Mouse (Mus musculus): ENCODE data around the gene Zdhhc22.

Zdhhc22 gene

DNA sequence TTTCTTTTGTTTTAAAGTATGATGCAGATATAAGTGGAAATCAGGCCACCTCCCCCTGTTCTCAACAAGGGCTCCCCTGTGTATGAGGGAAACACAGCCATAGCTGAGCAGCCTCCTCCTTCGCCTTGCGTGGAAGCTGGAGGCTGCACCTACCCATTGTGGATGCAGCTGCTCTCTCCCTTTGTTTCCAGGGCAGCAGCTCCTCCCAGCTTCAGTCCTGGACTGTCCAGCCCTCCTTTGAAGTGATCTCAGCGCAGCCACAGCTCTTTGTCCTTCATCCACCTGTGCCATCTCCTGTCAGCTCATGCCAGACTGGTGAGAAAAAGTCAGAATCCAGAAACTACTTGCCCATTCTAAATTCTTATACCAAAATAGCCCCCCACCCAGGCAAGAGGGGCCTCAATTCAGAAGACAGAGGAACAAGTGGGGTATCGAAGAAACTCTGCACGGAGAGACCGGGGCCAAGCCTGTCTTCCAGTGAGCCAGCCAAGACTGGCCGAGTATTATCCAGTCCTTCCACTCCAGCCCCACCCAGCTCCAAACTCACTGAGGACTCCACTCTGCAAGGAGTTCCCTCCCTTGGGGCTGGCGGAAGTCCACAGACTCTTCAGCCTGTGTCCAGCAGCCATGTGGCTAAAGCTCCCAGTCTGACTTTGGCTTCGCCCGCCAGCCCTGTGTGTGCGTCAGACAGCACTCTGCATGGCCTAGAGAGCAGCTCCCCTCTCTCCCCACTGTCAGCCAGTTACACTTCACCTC is 28.5 kb downstream of the Zdhhc22 start:
- no peak for DNase-seq (ENCODE audit: low spot score)

DNA sequence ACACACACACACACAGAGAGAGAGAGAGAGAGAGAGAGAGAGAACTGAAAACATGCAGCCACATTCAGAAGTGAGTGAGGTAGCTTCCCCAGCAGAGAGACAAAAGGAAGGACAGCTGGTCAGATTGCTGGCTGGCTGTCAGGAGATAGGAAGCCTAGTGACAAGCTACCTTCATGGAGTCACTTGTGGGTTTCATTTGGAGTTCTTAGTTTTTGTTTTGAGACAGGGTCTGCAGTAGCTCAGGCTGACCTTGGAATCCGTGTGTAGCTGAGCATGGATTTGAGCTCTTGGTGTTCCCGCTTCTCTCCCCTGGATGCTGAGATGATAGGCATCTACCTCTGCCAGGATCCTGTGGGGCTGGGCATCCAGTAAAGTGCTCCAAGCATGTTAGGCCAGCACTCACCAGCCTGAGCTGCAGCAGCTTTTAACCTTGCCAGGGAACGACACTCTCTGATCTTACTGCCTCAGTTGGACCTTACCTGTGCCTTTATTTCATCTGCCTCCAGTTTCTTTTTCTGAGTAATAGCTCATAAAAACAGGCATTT is 29.4 kb downstream of the Zdhhc22 start:
- no peak for DNase-seq (ENCODE audit: low spot score)

DNA sequence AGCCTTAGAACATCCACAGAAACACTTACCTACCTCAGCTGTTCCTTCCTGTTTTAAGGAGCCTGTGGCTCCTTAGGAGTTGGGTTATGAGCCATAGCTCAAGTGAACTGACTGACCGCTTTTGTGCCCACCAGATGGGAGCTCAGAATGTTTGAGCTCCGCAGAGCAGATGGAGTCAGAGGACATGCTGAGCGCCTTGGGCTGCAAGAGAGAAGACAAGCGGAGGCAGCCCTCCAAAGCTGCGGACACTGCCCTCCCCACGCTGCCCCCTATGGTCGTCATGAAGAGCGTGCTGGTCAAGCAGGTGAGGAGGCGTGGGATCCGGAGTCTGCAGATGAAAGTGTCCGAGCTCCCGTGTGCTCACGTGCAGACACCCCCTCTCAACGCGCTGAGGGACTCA is 30.1 kb downstream of the Zdhhc22 start:
- DNase-seq (ENCODE audit: low spot score): no peak

DNA sequence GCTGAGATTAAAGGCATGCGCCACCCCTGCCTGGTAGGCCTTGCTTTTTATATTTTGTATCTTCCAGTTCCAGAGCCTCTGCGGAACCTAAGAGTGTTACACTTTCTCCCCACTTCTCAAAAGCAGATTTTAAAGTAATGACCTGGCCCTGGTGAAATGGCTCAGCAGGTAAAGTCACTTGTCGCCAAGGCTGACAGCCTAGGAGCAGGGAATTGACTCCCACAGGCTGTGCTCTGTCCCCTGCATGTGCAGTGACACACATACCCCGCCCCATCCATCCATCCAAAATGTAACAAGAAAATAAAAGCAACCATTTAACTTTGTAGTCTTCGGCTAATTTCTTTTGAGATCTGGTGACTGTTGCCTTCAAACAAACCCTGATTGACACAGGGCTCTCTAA is 30.6 kb downstream of the Zdhhc22 start:
- DNase-seq (ENCODE audit: low spot score): no peak

DNA sequence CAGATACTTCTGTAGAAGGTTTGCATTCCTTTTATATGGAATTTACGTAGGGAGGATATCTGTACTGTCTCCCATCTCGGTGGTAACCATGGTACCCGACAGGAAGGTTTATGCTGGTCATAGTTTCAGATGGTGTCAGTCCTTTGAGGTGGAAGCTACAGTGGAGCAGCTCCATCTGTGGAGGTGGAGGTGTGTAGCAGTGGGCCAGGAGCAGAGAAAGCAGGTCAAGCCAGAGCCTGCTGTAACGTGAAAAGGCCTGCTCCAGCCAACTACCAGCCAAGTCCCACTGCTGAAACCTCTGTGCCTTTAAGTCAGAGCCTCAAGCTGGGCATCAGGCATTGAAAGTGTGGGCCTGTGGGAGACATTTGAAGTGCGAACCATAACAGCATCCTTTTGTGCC is 31.7 kb downstream of the Zdhhc22 start:
- no peak for DNase-seq (ENCODE audit: low spot score)

DNA sequence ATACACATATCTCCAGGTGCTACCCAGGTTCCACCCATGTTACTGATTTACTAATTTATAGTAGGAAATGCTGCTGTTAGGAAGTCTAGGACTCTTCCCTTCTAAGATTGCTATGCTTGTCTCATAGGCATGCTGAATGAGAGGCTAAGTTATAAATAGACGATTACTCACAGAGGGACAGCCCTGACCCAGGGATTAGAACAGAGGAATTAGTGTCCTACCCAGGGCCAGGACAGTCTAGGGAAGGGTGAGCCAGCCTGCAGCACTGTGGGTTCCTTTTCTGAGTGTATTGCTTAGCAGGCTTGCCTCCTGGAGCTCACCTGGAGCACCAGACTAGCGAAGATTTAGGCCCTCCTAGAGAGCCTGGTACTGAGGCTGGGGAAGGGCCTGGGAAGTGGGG is 34.3 kb downstream of the Zdhhc22 start:
- no peak for DNase-seq (ENCODE audit: low spot score)

DNA sequence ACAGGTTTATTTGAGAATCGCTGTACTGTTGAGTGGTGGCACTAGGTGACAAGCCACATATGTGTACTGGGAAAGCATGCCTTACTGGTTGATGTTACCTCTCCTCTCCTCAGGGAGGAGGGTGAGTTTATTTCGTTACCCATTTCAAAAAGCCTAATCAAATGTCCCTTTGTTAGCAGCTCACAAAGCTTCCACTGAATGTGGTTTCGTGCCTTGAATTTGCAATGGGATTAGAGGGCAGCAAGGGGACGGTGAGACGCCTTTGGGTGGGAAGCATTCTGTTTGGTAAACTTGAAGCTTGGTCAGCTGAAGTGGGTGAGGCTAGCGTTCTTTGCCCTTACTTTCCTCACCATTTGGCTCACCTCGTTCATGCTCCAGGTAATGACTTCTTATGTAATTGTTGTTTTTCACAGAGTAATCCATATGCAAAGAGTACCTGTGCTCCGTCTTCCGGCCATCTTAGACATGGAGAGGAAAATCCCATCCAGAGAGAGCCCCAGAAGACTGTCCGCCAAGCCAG is 37.8 kb downstream of the Zdhhc22 start:
- DNase-seq (ENCODE audit: low spot score): no peak

DNA sequence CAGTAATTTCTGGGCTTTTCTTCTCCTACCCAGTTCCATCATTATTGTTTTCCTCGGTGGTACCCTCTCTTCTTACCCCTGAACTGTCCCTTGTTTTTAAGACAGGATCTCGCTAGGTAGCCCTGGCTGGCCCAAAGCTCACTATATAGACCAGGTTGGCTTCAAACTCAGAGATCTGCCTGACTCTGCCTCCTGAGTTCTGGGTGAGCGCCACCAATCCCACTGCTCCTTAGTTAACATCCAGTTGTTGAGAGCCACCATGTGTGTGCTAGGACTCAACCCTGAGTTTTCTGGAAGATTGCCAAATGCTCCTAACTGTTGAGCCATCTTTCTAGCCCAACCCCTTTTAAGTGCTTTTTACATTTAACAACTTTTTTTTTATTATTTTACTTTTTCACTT is 39.3 kb downstream of the Zdhhc22 start:
- no peak for DNase-seq (ENCODE audit: low spot score)

DNA sequence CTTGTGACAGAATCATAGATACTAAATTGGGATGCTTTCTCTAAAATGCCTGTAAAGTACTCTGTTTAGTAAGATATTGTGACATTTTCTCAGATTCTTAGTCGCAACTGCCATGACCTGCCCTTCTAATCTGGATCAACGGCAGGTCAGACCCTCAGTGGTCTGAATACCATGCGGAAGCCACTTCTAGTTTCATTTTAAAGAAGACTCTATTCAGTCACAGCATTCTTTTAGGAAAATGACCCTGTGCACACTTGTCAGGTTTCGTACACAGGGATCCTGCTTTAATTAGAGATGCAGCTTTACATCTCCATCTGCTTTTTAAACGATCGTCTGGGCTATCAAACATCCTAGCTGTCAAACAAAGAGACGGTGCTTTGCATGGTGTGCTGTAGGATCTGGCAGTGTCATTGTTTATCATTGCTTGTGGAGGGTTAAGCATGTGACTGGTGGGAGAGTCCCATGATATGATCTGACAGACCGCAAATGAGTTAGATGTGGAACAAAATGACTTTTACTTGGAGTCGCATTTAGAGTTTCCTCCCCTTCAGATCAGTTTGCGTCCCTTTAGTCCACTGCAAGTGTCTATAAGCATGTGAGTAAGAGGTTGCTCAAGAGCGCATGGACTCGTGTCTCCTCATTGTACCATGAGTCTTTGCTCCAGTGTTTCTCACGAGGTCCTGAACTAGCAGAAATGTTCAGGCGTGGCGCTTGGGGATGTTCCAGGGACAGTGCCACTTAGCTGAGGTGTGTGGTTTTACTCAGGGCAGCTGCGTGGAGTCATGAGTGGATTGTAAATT is 39.9 kb downstream of the Zdhhc22 start:
- DNase-seq (ENCODE audit: low spot score): peak; percentile 21

DNA sequence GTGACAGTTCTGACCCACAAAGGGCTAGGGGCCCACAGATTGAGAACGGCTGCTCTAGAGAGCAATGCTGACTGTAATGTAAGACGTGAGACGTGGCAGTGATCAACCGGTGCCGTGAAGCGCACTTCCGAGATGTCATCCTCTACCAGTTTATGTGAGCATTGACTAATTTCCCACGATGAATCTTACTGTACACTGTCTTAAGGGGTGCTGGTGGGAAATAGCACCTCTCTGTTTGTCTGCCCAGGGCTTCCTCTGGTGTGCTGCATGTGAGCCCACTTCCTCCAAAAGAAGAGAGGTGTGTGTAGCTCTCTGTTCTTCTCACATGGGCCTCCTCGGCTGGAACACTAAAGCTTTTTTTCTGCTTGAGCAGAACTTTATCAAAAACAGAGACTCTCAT is 40.7 kb downstream of the Zdhhc22 start:
- peak; percentile 19 for DNase-seq (ENCODE audit: low spot score)

DNA sequence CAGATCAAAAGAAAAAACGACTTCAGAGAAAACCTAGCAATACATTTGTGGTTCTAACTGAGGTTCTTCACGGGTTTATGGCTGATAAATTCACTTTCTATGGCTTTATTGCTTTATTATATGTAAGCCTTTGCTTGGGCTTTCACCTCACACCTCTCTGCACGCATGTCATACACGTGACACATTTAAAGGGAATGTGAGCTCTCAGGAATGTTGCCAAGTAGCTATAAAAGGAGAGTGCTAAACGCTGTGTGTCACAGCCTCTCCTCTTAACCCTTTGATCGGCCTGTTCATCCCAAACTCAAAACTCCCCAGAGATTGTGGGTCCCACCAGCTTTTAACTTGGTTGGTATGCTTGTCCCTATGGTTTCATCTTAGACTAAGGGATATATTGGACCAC is 41.6 kb downstream of the Zdhhc22 start:
- no peak for DNase-seq (ENCODE audit: low spot score)

DNA sequence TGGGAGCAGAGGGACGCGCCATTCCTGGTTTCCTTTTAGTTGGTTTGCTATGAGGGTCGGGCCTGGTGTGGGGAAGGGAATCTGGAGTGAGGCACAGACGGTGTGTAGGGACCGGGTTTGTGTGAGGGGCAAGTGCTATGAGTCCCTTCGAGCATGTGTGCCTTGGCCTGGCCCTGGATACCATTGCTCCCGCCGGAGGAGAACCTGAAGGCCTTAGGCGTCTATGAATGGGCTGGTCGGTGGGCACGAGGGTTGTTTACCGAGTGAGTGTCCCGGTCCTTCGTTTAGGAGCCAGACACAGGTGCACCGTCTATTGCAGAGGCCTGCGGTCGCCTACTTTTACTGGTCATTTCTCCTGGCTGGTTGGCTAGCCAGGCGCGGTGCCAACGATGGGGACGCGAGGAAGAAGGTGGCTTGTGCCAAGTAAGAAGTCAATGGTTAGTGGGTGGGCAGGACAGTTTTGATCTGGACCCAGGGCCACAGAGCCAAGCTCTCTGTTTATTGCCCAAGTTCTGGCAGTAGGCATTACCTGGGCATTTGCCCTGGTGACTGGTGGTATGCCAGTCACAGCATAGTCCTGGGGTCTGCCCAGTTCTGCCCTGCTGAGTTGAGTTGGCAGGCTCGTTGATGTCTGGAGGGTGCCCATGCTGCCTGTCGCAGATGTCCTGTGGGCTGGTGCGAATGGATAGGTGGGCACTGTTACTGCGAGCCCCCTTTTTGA is 42.4 kb downstream of the Zdhhc22 start:
- peak; percentile 18 for DNase-seq (ENCODE audit: low spot score)

DNA sequence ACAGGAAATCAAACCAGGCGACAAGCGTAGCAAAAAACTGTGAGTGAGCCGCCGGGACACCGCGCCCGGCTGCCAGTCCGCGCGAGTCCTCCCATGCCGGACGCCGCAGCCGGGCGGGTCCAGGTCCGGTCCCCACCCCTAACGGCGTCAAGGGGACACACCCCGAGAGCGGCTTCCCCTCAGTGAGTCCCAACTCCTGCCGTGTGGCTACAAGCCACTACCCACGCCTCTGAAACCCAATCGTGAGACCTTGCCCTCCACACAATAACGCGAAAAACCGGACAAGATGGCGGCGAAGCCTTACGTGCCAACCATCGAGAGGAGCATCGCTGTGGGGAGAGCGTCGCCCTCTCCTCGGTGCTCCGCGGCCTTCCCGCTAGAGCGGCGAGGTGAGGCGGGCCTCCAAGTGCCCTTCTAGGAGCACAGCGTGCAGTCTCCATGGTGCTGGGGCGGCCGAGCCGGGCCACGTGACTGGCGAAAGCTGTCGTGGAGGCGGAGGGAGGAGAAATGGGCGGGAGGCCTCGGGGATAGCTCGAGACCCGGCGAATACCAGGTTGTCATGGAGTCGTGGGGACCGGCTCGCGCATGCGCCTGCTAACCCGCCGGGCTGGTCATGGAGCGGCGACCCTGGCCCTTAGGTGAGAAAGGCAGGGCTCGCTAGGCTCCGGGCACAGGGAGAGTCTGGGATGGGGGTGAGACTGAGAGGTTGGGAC is 43.2 kb downstream of the Zdhhc22 start, which contains the start of gene Cipc:
Gene Cipc (plus strand): TSS at position 182 of the 713 bp plus-strand sequence.
- peak; percentile 94 for DNase-seq (ENCODE audit: low spot score)

DNA sequence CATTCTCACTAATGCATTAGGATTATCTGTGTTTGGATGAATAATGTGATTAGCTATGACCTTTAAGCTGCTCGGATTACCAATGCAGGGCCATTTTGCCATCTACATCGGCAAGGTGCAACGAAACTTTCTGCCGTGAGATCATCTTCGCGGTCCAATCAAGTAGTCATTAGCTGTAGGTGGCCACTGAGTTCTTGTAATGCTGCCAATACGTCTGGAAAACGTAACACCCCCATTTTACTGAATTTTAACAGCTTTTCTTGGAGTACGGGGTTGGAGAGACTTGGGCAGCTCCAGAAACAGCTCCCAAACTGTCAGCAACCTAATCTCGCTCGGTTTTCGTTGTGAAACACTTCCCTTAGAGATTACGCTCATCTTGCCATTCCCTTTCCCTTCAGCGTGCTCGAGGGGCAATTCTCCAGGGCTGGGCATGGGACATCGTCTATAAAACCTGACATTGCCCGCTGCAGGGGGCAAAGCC is 43.9 kb downstream of the Zdhhc22 start:
- no peak for DNase-seq (ENCODE audit: low spot score)

DNA sequence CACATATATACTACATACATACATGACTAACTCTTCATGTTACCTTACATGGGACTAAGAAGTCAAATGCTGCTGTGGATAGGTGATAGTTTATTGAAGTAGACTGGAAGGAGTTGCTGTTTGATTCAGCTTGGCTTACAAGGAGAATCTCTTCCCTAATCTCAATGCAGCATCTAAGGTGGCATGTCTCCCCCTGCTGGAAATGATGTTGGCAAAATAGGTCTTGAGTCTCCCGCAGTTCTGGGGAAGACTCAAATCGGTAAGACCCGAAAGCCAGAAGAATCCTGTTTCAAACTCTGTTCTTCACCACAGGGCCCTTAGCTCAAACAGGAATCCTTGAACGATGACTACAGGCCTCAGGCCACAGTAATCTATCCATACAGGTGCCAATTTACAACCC is 45.1 kb downstream of the Zdhhc22 start:
- DNase-seq (ENCODE audit: low spot score): peak; percentile 39

DNA sequence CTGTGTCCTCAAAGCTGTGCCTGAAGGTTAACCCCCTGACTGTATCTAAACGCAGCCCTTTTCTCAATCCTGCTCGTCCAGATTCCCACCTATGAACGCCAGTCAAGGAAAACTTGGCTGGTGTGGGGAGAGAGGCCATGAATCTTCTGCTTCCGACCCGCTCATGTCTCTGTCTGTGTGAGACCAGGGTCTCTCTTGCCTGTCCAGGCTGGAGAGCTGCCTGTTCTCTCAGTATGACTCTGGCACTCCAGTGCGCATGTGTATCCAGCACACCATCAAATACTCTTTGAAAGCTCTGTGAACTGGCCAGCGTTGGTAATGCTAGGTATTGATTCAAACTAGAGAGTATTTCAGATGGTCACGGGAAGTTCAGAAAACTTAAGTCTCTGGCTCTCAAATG is 46.8 kb downstream of the Zdhhc22 start:
- DNase-seq (ENCODE audit: low spot score): no peak

DNA sequence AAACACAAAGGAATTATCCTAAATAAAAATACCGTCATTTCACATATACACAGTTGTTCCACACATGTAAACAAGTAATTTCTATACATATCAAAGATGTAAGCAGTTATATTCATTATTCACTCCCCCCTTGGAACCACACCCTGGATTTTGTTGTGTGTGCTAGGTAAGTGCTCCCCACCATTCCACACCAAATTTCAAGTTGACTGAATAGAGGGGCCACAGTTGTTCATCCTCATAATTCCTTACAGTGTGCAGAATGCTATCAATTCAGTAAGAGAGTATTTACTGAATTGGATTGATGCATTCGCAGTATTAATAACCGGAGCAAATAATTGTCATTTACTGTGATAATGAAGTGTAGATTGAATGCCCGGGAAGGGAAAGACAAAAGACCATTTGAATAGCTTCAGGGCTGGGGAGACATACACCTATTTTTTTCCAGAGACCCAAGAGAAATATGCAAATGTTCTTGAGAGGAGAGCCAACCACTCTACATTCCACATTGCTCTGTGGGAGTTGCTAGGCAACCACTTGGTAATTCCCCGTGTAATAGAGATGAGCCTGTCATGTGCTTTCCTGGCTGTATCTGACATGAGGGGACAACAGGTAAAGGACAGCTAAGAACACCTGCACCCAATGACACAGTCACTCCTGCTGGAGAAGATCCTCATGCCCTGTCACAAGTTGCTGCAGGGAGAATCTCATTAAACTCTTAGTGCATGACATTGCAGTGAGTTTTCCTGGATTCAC is 48.3 kb downstream of the Zdhhc22 start:
- no peak for DNase-seq (ENCODE audit: low spot score)

DNA sequence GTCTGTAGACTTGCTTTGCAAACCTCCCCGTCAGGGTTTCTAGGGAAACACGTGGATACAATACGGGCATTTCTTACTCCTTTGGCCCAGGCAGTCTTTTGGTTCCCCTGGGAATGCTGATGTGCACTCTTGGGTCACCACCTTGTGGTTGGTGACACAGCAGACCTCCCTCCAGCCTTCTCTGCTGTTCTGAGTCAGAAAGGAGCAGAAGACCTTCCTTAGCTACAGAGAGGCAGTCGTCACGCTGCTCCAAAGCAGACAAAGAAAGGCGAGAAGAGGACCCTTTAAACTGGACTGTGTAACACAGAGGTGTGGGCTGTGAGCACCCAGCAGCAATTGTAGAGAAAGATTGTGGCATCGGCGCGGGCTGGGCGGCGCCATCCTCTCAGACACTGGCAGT is 49.1 kb downstream of the Zdhhc22 start:
- no peak for DNase-seq (ENCODE audit: low spot score)

DNA sequence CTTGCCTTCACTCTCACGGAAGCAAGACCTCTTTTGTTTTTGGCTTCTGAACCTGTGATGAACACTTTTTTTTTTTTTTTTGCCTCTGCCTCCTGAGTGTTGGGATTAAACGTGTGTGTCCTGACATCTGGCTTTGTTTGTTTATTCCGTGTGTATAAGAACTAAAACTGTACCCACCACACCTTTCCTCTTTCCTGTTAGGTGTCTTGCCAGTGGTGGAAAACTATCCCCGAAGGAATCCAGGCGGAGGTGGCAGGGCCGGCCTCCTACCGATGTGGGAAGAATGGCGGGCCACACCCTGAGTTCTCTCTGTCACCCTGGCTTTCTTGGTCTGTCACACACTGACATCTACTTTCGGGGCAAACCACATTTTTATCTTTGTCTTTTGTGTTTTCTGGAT is 51.7 kb downstream of the Zdhhc22 start:
- DNase-seq (ENCODE audit: low spot score): no peak

DNA sequence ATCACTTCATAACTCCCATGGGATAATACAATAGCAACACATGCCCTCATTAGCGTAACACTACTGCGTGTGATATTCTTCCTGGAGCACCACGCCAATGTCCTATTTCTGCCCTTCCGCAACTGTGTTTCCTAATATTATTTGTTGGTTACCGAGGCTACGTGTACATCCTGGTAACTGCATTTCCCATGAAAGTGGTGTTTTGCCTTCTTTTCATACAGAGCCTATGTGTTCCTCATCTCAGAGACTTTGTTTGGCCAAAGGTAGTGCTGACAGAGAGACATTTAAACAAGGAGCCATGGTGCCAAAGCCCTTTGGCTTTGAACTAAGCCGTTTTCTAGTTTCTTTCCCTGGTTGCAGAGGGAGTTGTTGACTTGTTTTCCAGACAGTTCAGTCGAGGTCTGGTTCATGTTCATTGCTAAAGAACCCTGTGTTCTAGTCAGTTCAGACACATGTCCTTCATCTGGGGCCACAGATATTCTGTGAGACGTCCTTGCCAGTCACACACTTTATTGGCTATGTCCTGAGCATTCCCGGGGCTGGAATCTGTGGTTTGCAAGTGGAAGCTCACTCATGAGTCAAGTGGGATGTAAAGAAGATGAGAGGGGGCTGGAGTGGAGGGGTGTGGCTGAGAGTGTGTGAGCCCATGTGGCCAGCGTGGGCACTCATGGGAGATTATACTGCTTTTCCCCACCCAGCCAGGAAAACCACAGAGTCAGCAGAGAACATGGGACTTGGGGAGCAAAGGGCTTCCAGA is 53.5 kb downstream of the Zdhhc22 start:
- no peak for DNase-seq (ENCODE audit: low spot score)

Measured in spleen, adult 12 weeks (tissue).